Mouse (Mus musculus) erythroblast, embryonic 14.5 days (primary cell): ENCODE results near the gene Smim24. TPM values are rescaled to one million over a fixed set of nuclear protein-coding genes. Genes with fewer than 3 reads are reported as not detected.

Experiments
- H3K27me3 ChIP-seq: 2 replicates; pipeline ENCODE4 v1.6.1; 2012; ENCODE audit warnings: inconsistent platforms; ENCODE audit not compliant: control insufficient read depth
- H3K36me3 ChIP-seq: 2 replicates; pipeline ENCODE4 v1.6.1; 2012; ENCODE audit warnings: mild to moderate bottlenecking, inconsistent platforms; ENCODE audit not compliant: control insufficient read depth
- H3K4me1 ChIP-seq: 2 replicates; pipeline ENCODE4 v1.6.1; 2012; ENCODE audit warnings: inconsistent platforms; ENCODE audit not compliant: control insufficient read depth
- H3K4me3 ChIP-seq: replicated peaks from 2 replicates; pipeline ENCODE3; 2012; ENCODE audit warnings: moderate library complexity, mild to moderate bottlenecking, inconsistent platforms
- H3K9me3 ChIP-seq: 2 replicates; pipeline ENCODE4 v1.6.1; 2012; ENCODE audit warnings: low read length, inconsistent platforms, mixed read lengths; ENCODE audit not compliant: control insufficient read depth
- GATA1 ChIP-seq: IDR thresholded peaks from 2 replicates; pipeline ENCODE4 v1.6.1; 2012; ENCODE audit warnings: low read length, inconsistent platforms, mixed read lengths
- TAL1 ChIP-seq: IDR thresholded peaks from 3 replicates; pipeline ENCODE4 v1.6.1; 2012; ENCODE audit warnings: low read length, inconsistent platforms, mixed read lengths
- polyA plus RNA-seq: library from polyadenylated mRNA; stranded (reverse); fragments of >175 nt; gene quantifications from 2 replicates; pipeline ENCODE4 v1.2.3, GENCODE M21; 2012

The Smim24 gene
- polyA plus RNA-seq = 0.09 TPM in 1 of 2 replicates, not detected in the other

GRCm38 (mm10) chr10:81392781-81393185 lies at the start of gene Smim24:
Smim24 (plus strand) TSS chr10:81393051.
- Histone ChIP-seq H3K27me3 (no peaks in the 10 kb centered on the region; the same call in none of the 2 replicates), H3K4me3 (peak within 1 kb of the TSS; percentile 25), H3K4me1 (peaks cover 40% of the 10 kb centered on the region), H3K36me3 (peaks cover 30% of the 10 kb centered on the region), H3K9me3 (no peaks in the 10 kb centered on the region)
- TF ChIP-seq TAL1 (no peak), GATA1 (no peak)

DNA sequence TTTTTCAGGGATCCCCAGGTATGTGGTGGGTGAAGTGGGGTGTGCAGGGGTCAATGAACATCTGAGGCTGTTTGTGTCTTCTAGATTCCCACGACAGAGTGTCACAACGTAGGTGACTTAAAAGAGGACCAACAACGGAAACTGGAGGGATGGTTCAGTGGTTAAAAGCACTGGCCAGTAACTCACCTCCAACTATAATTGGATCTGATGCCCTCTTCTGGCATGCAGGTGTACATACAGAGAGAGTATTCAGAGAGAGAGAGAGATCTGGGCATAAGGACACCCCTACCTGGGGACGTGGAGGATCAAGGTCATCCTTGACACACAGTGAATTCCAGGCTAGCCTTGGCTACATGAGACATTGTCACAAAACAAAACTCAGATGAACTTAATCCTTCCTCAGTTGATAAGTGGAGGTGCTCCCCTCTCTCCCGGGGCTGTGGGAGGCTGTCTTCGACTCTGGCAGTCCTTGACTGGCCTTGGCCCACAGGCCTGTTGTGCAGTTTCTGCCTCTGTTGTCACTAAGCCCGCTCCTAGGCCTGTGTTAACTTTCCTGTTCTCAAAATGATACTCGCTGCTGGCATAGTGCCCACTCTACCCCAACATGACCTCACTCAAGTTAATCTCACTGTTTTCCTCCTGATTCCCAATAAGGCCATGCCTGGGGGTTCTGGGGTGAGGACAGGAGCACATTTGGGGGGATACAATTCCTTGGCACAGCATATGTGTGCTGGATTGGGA lies 48.3 kb upstream of the Smim24 start:
- no peak overlapping the region for H3K4me3 ChIP-seq
- peaks cover 54% of the 10 kb centered on the region for H3K27me3 ChIP-seq
- TF ChIP-seq TAL1 (no peak), GATA1 (no peak)
- H3K4me1 ChIP-seq = peaks cover 62% of the 10 kb centered on the region
- peaks cover 32% of the 10 kb centered on the region for H3K36me3 ChIP-seq
- H3K9me3 ChIP-seq = peaks cover 10% of the 10 kb centered on the region; the same call in 1 of the 2 replicates

- H3K4me3 ChIP-seq = no peak overlapping the region
- H3K27me3 ChIP-seq = peaks cover 54% of the 10 kb centered on the region
- H3K9me3 ChIP-seq = peaks cover 10% of the 10 kb centered on the region; the same call in 1 of the 2 replicates
- peaks cover 64% of the 10 kb centered on the region for H3K4me1 ChIP-seq
- peaks cover 32% of the 10 kb centered on the region for H3K36me3 ChIP-seq
- no peak for TF ChIP-seq TAL1
- TF ChIP-seq GATA1 = no peak
Measured at GRCm38 (mm10) chr10:81345162-81345534, 47.7 kb upstream of the Smim24 start.

GRCm38 (mm10) chr10:81346453-81347067 lies 46.3 kb upstream of the Smim24 start:
- Histone ChIP-seq H3K4me3 (peak overlapping the region; percentile 59), H3K36me3 (peaks cover 32% of the 10 kb centered on the region), H3K27me3 (peaks cover 46% of the 10 kb centered on the region), H3K9me3 (peaks cover 10% of the 10 kb centered on the region; the same call in 1 of the 2 replicates), H3K4me1 (peaks cover 60% of the 10 kb centered on the region)
- no peak for TF ChIP-seq GATA1
- no peak for TF ChIP-seq TAL1

GRCm38 (mm10) chr10:81349146-81349545 lies 43.7 kb upstream of the Smim24 start:
- Histone ChIP-seq H3K9me3 (no peaks in the 10 kb centered on the region), H3K36me3 (peaks cover 32% of the 10 kb centered on the region), H3K4me3 (peak overlapping the region; percentile 97), H3K27me3 (peaks cover 20% of the 10 kb centered on the region), H3K4me1 (peaks cover 71% of the 10 kb centered on the region)
- no peak for TF ChIP-seq GATA1
- no peak for TF ChIP-seq TAL1

GRCm38 (mm10) chr10:81349961-81350350 lies 42.9 kb upstream of the Smim24 start:
- H3K9me3 ChIP-seq = no peaks in the 10 kb centered on the region
- TF ChIP-seq GATA1 (no peak), TAL1 (no peak)
- H3K27me3 ChIP-seq = peaks cover 12% of the 10 kb centered on the region
- peaks cover 32% of the 10 kb centered on the region for H3K36me3 ChIP-seq
- H3K4me3 ChIP-seq = peak overlapping the region; percentile 97
- H3K4me1 ChIP-seq = peaks cover 78% of the 10 kb centered on the region

- peaks cover 32% of the 10 kb centered on the region for H3K36me3 ChIP-seq
- H3K4me3 ChIP-seq = peak within 1 kb of the TSS; percentile 97
- no peak for TF ChIP-seq TAL1
- TF ChIP-seq GATA1 = no peak
- peaks cover 82% of the 10 kb centered on the region for H3K4me1 ChIP-seq
- no peaks in the 10 kb centered on the region for H3K9me3 ChIP-seq
- peaks cover 7% of the 10 kb centered on the region for H3K27me3 ChIP-seq
Measured at GRCm38 (mm10) chr10:81350351-81351063, 42.3 kb upstream of the Smim24 start, which contains the start of gene Hmg20b. Hmg20b (minus strand) TSS chr10:81350480.

GRCm38 (mm10) chr10:81351678-81352291 lies 41.1 kb upstream of the Smim24 start:
- Histone ChIP-seq H3K27me3 (no peaks in the 10 kb centered on the region), H3K36me3 (peaks cover 22% of the 10 kb centered on the region), H3K4me1 (peaks cover 85% of the 10 kb centered on the region), H3K4me3 (peak overlapping the region; percentile 97), H3K9me3 (no peaks in the 10 kb centered on the region)
- 0 out of 2 replicates have a peak, but pooled peaks have one; percentile 4 for TF ChIP-seq GATA1
- TF ChIP-seq TAL1 = no peak
